Mouse (Mus musculus): ENCODE data around the gene Rnf185. TPM values are rescaled to one million over a fixed set of nuclear protein-coding genes. Genes with fewer than 3 reads are reported as not detected.

Rnf185 gene
- 10 to 100 TPM; 18.9 to 19.4 TPM for total RNA-seq (2021)
- long read RNA-seq, experiment 1, transcript Rnf185-202 (7 exons, 2,787 nt), result major isoform, 36 of 43 reads
- long read RNA-seq, experiment 1, partial matches to known transcripts, result 3 of 43 reads
- long read RNA-seq, experiment 1, other reads (novel, unspliced or antisense), result 3 of 43 reads
- long read RNA-seq, experiment 2, transcript Rnf185-202 (7 exons, 2,787 nt), result major isoform, 36 of 43 reads
- long read RNA-seq, experiment 2, partial matches to known transcripts, result 0 of 43 reads
- long read RNA-seq, experiment 2, other reads (novel, unspliced or antisense), result 7 of 43 reads

GRCm38 (mm10) chr11:3452167-3452639 is at the start of gene Rnf185:
Rnf185 (minus strand) TSS chr11:3452363.
- H3K27ac ChIP-seq, result peak within 1 kb of the TSS; percentile 97
- TF ChIP-seq CTCF (IDR thresholded peaks at IDR 0.05), result peak; percentile 14; the same call in 1 of the 2 replicates
- DNase-seq, result peak; percentile 96
- intact Hi-C loops (cut with DNase I), result loop anchor here (2.0 kb wide), 1 partner anchor 43 kb away; the partner anchor contains the start of gene Limk2
- H3K4me3 ChIP-seq, result peak within 1 kb of the TSS; percentile 92

GRCm38 (mm10) chr11:3497296-3497695 is 45.1 kb upstream of the Rnf185 start:
- intact Hi-C loops (cut with DNase I), result no loop called here
- no peak overlapping the region for H3K27ac ChIP-seq
- no peak for DNase-seq
- H3K4me3 ChIP-seq, result no peak overlapping the region
- TF ChIP-seq CTCF (IDR thresholded peaks at IDR 0.05), result no peak

DNA sequence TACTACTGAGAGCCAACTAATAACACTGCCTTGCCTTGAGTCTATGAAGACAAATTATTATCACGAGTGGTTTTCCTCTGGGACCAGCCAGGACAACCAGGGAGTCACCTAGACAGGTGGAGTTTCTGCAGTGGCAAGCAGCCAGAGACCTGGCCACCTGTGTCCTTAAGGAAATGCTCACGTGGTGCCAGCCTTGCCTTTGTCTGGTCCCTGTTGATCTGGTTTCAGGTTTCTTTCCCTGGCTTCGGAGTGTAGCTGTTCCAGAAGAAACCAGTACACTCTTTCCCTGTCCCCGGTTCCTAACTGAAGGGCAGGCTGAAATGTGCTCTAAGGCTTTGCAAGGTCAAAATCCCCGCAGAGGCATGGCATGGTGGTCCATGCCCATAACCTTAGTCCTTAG is 44.6 kb upstream of the Rnf185 start:
- H3K27ac ChIP-seq, result no peak overlapping the region
- H3K4me3 ChIP-seq, result no peak overlapping the region
- TF ChIP-seq CTCF (IDR thresholded peaks at IDR 0.05), result no peak
- no peak for DNase-seq
- intact Hi-C loops (cut with DNase I), result no loop called here

DNA sequence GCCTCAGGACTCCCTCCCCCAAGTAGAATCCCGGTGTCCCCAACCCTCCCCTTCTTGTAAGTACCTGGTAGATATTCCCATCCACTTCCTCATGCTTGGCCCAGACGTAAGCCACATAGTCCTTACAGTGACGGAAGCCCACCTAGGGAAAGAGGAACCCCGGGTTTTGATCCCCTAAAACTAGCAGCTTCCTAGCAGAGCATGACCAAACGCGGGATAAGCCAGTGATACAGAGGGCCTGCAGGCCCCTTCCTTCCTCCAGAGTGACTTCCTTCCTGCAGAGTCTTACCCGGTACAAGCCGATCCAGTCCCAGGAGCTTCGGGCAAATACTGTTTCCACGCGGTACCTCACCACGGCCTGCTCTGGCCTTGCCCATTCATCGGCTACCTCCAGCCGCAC is 43.3 kb upstream of the Rnf185 start:
- intact Hi-C loops (cut with DNase I), result no loop called here
- Histone ChIP-seq H3K27ac (no peak overlapping the region), H3K4me3 (no peak overlapping the region)
- TF ChIP-seq CTCF (IDR thresholded peaks at IDR 0.05), result no peak
- DNase-seq, result no peak

DNA sequence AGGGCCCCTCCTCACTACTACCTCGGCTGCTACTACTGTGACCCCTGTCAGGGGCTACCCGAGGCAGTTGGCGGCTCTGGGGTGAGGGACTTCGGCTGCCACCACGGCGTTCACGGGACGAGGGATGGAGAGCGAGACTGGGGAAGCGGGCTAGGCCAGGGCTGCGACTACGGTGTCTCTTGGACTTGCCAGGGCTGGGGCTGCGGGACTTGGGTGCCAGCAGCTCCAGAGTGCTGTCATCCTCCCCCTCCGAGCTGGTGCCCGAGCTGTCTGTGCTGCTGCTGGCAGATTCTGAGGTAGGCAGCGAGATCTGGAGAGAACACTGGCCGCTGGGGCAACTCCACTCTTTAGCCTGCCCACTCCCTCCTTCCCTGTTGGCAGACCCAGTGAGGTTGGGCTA is 42.7 kb upstream of the Rnf185 start:
- no peak overlapping the region for H3K27ac ChIP-seq
- intact Hi-C loops (cut with DNase I), result no loop called here

GRCm38 (mm10) chr11:3492748-3493147 is 40.6 kb upstream of the Rnf185 start:
- no peak for TF ChIP-seq CTCF (IDR thresholded peaks at IDR 0.05)
- Histone ChIP-seq H3K27ac (no peak overlapping the region), H3K4me3 (no peak overlapping the region)
- no peak for DNase-seq
- intact Hi-C loops (cut with DNase I), result no loop called here

More for the DNA sequence above, 42.7 kb upstream of the Rnf185 start:
- no peak overlapping the region for H3K4me3 ChIP-seq
- no peak for DNase-seq
- no peak for TF ChIP-seq CTCF (IDR thresholded peaks at IDR 0.05)

- no peak overlapping the region for H3K27ac ChIP-seq
- intact Hi-C loops (cut with DNase I), result no loop called here
- DNase-seq, result no peak
- H3K4me3 ChIP-seq, result no peak overlapping the region
- no peak for TF ChIP-seq CTCF (IDR thresholded peaks at IDR 0.05)
These were observed 36.9 kb upstream of the Rnf185 start for GRCm38 (mm10) chr11:3489036-3489435.

- TF ChIP-seq CTCF (IDR thresholded peaks at IDR 0.05), result no peak
- intact Hi-C loops (cut with DNase I), result no loop called here
- Histone ChIP-seq H3K27ac (no peak within 1 kb of the TSS), H3K4me3 (no peak within 1 kb of the TSS)
- DNase-seq, result no peak
These were observed 35.9 kb upstream of the Rnf185 start, which contains the start of gene Pla2g3 for GRCm38 (mm10) chr11:3487952-3488570. Pla2g3 (plus strand) TSS chr11:3488284.

DNA sequence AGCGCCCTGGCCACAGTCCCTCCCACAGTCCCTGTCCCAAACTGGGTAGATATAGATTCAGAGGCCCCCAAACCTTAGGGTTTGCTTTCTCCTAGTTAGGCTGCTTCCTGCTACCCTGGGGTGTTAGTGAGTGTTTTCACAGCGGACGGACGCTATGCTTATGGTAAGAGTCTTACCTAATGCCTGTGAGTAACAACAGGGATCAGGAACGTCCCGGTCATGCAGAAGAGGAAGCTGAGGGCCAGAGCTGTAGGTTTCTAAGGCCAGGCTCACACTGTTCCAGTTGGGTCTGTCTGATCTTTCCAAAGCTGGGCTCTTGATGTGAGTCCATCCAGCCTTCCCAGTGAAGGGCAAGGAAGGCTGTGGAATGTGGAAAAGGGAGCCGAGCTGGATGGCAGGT is 34.2 kb upstream of the Rnf185 start:
- no peak for DNase-seq
- H3K27ac ChIP-seq, result no peak overlapping the region
- intact Hi-C loops (cut with DNase I), result no loop called here
- TF ChIP-seq CTCF (IDR thresholded peaks at IDR 0.05), result no peak
- H3K4me3 ChIP-seq, result no peak overlapping the region

- intact Hi-C loops (cut with DNase I), result no loop called here
- H3K4me3 ChIP-seq, result no peak overlapping the region
- DNase-seq, result no peak
- TF ChIP-seq CTCF (IDR thresholded peaks at IDR 0.05), result no peak
- H3K27ac ChIP-seq, result no peak overlapping the region
These were observed 31.9 kb upstream of the Rnf185 start for GRCm38 (mm10) chr11:3483980-3484642.

DNA sequence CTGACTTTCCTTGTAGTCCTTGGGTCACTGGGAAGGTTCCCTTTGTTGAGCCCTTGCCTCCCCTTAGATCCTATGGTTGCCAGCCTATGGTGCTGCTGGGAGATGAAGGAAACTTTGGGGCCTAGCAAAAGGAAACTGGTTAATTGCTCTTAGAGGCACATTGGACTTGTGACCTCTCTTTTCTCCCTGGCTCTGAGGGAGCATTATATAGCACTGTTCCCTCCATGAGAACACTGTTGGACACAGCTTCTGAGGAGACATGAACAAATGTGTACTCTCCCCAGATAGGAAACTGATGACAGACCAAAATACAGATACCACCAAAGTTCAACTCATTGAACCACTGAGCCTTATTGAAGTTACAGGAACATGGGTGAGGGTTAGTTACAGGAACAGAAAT is 23.3 kb upstream of the Rnf185 start:
- H3K27ac ChIP-seq, result no peak overlapping the region
- intact Hi-C loops (cut with DNase I), result loop anchor here (5.0 kb wide), 1 partner anchor 157 kb away; no protein-coding TSS in a partner anchor
- no peak overlapping the region for H3K4me3 ChIP-seq
- TF ChIP-seq CTCF (IDR thresholded peaks at IDR 0.05), result no peak
- no peak for DNase-seq

DNA sequence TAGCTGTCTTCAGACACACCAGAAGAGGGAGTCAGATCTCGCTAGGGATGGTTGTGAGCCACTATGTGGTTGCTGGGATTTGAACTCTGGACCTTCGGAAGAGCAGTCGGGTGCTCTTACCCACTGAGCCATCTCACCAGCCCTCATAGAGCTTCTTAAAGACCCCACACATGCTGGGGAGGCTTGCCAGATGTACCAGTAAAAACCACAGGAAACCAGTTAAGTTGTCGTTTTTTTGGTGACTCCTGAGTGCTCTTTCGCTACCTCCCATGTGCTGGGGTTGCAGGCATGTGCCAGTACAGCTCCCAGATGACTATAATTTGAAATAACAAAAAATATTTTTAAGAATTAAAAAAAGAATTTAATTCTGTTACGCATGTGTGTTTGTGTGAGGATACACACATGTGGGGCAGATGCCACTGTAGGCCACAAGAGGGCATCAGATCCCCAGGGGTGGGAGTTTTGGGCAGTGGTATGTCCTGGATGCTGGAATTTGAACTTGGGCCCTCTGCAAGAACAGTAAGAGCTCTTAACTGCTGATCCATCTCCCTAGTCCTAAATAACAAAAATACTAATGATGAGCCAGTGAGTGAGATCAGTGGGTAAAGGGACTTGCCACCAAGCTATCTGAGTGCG is 22.4 kb upstream of the Rnf185 start:
- DNase-seq, result peak; percentile 59
- H3K4me3 ChIP-seq, result no peak overlapping the region
- TF ChIP-seq CTCF (IDR thresholded peaks at IDR 0.05), result peak; percentile 89
- no peak overlapping the region for H3K27ac ChIP-seq
- intact Hi-C loops (cut with DNase I), result loop anchor here (5.0 kb wide), 1 partner anchor 158 kb away; no protein-coding TSS in a partner anchor

Data from gastrocnemius, adult 2 months (tissue).